Mouse (Mus musculus) bone marrow macrophage, adult 2 months (primary cell): Measurements from ENCODE around the gene Camk2d.

Experiments
- CTCF ChIP-seq: IDR thresholded peaks from 2 replicates; pipeline ENCODE4 v1.5.1; 2012; ENCODE audit warnings: low read depth, mild to moderate bottlenecking, low read length, moderate library complexity
- POLR2A ChIP-seq: IDR thresholded peaks from 2 replicates; pipeline ENCODE4 v1.6.1; 2012; ENCODE audit warnings: mild to moderate bottlenecking, low read depth, low read length, borderline replicate concordance

DNA sequence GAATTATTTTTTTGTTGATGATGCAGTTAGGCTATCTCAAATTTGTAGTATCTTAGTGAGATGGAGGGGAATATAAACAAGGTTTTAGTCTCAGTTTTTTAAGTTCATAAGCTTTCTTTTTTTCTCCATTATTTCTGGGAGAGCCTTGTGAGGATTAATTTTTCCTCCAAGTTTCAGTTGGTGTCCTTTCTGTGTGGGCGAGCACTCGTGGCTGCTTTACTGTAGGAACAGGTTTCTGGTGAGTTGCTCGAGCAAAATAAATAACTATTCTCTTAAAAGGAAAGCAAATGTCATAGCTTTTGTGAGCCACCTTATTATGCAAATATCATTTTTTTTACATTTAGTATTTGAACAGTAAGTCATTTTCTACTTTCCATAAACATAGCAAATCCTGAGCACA lies 74.3 kb downstream of the Camk2d start:
- TF ChIP-seq CTCF = no peak
- no peak for TF ChIP-seq POLR2A
